Mouse (Mus musculus): ENCODE measurements around the gene Clip1.

DNA sequence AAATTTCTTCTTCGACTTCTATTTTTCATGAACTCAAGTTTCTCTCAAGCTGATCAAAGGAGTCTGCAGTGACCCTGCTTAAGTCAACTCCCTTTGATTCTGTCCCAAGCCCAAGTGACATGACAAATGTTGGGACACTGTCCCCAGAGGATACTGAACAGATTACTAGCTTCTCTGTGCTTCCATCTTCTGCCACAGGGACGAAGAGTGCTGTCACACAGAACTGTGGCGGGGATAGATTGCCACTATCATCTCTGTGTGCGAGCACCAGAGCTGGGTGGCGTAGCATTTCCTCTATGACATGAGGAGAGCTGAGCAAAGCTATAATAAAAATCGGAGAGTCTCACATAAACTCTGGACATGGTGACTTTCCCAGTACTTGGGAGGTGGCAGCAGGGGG lies 82.2 kb downstream of the Clip1 start:
- TF ChIP-seq CTCF (IDR thresholded peaks at IDR 0.05; ENCODE audit: borderline replicate concordance, insufficient read depth, low read length) (no peak), POLR2A (IDR thresholded peaks at IDR 0.05; ENCODE audit: low read depth, low read length) (no peak)

Data from embryonic fibroblast, embryonic 13.5 days (primary cell).